Mouse (Mus musculus) olfactory bulb, adult 2 months (tissue): ENCODE results near the gene Fev.

Experiments used
- CTCF ChIP-seq: fragments of 200-500 bp; IDR thresholded peaks from 2 replicates; pipeline ENCODE4 v1.5.1; 2012; ENCODE audit warnings: low read depth, mild to moderate bottlenecking, low read length, moderate library complexity; ENCODE audit not compliant: insufficient read depth
- POLR2A ChIP-seq: fragments of 200-500 bp; IDR thresholded peaks from 2 replicates; pipeline ENCODE4 v1.6.1; 2012; ENCODE audit warnings: mild to moderate bottlenecking, low read depth, low read length, moderate library complexity; ENCODE audit not compliant: insufficient read depth

GRCm38 (mm10) chr1:74843090-74843489 lies 42.1 kb downstream of the Fev start:
- no peak for TF ChIP-seq POLR2A
- no peak for TF ChIP-seq CTCF
